Mouse (Mus musculus) CH12.LX (cell line): ENCODE measurements around the gene Gm45902.

Experiments
- CHD2 ChIP-seq: IDR thresholded peaks from 2 replicates; pipeline ENCODE4 v1.6.1; 2011; ENCODE audit warnings: low read length, improper control_type of control experiment
- CTCF ChIP-seq, 2 experiments: IDR thresholded peaks in 1 of 2; conservative IDR thresholded peaks in 1 of 2; 2 replicates each; pipeline ENCODE4 v1.5.1; 2011 to 2012; ENCODE audit warnings: low read depth in 2 of 2, low read length in 2 of 2, improper control_type of control experiment in 1 of 2, inconsistent platforms in 1 of 2, mild to moderate bottlenecking in 1 of 2, moderate library complexity in 1 of 2
- E2F4 ChIP-seq: IDR thresholded peaks from 2 replicates; pipeline ENCODE4 v1.6.1; 2011; ENCODE audit warnings: low read depth, low read length, improper control_type of control experiment; ENCODE audit not compliant: insufficient replicate concordance
- EP300 ChIP-seq: IDR thresholded peaks from 2 replicates; pipeline ENCODE4 v1.6.1; 2011; ENCODE audit warnings: low read length, improper control_type of control experiment
- HCFC1 ChIP-seq: IDR thresholded peaks from 2 replicates; pipeline ENCODE4 v1.6.1; 2012; ENCODE audit warnings: low read depth, mild to moderate bottlenecking, inconsistent platforms, low read length, improper control_type of control experiment
- KAT2A ChIP-seq: IDR thresholded peaks from 2 replicates; pipeline ENCODE4 v1.6.1; 2012; ENCODE audit warnings: low read length, improper control_type of control experiment, inconsistent platforms; ENCODE audit not compliant: insufficient replicate concordance
- MAZ ChIP-seq: IDR thresholded peaks from 2 replicates; pipeline ENCODE4 v1.6.1; 2012; ENCODE audit warnings: low read depth, mild to moderate bottlenecking, inconsistent platforms, low read length, improper control_type of control experiment, moderate library complexity
- MEF2A ChIP-seq: IDR thresholded peaks from 2 replicates; pipeline ENCODE4 v1.6.1; 2014; ENCODE audit warnings: low read depth, mild to moderate bottlenecking, inconsistent platforms, low read length, improper control_type of control experiment, borderline replicate concordance
- MYC ChIP-seq: IDR thresholded peaks from 2 replicates; pipeline ENCODE4 v1.6.1; 2011; ENCODE audit warnings: low read depth, mild to moderate bottlenecking, improper control_type of control experiment, low read length
- POLR2A ChIP-seq: IDR thresholded peaks from 2 replicates; pipeline ENCODE4 v1.6.1; 2011; ENCODE audit warnings: low read depth, mild to moderate bottlenecking, improper control_type of control experiment, low read length
- POLR2AphosphoS2 ChIP-seq: IDR thresholded peaks from 2 replicates; pipeline ENCODE4 v1.6.1; 2011; ENCODE audit warnings: low read depth, low read length, improper control_type of control experiment
- USF1 ChIP-seq: IDR thresholded peaks from 2 replicates; pipeline ENCODE4 v1.6.1; 2014; ENCODE audit warnings: low read depth, mild to moderate bottlenecking, inconsistent platforms, low read length, improper control_type of control experiment

GRCm38 (mm10) chr2:3512076-3512475, 514 bp downstream of the Gm45902 start:
- TF ChIP-seq CTCF (conservative IDR thresholded peaks at IDR 0.05 in 1 of 2, IDR thresholded peaks at IDR 0.05 in 1 of 2; ENCODE audit: low read depth in 2 of 2, low read length in 2 of 2) (no peak), POLR2AphosphoS2 (no peak), MYC (no peak), EP300 (no peak), E2F4 (no peak), CHD2 (no peak), POLR2A (no peak), MEF2A (no peak), USF1 (no peak), HCFC1 (no peak), MAZ (no peak), KAT2A (no peak)
